Mouse (Mus musculus) urinary bladder, postnatal 4 days (tissue): Measurements from ENCODE around the gene Prkd3.

Experiments
- DNase-seq, 2 experiments: peaks; one replicate each; pipeline ENCODE4 v3.0.0; 2021 to 2022; ENCODE audit warnings: low spot score in 2 of 2

The Prkd3 gene

DNA sequence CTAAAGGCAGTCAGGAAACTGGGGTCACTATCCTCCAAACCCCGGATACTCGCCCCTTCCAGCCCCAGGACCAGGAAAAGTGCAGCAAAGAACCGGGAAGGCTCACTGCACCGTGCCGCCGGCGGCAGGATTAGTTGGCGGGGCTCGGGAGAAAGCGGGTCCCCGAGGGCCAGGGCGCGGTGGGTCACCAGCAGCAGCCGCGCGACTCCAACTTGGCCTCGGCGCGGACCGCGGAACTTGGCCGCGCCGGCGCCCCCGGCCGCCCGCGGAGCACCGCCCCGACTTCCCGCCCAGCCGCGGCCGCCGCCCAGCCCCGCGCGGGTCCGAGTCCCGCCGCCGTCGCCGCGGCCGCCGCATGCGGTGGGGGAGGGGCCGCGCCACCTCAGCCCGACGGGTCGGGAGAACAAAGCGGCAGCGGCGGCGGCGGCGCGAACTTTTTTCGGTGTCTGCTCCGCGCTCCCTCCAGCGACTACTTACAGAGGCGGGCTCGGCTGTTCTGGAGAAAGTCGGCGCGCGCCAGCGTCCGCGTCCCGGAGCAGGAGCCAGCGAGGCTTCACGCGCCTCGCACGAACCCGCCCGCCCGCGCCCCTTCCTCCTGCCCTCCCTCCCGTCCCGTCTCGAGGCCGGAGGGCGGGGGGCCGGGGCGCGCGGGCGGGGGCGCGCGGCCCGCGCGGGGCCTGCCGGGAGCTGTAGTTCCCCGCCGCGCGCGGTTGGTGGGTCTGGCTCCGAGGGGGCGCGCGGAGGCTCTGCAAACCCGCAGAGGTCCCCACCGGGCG is at the start of gene Prkd3:
Prkd3 (minus strand) TSS at position 609 of the 776 bp plus-strand sequence.
- DNase-seq, result peak; percentile 69

DNA sequence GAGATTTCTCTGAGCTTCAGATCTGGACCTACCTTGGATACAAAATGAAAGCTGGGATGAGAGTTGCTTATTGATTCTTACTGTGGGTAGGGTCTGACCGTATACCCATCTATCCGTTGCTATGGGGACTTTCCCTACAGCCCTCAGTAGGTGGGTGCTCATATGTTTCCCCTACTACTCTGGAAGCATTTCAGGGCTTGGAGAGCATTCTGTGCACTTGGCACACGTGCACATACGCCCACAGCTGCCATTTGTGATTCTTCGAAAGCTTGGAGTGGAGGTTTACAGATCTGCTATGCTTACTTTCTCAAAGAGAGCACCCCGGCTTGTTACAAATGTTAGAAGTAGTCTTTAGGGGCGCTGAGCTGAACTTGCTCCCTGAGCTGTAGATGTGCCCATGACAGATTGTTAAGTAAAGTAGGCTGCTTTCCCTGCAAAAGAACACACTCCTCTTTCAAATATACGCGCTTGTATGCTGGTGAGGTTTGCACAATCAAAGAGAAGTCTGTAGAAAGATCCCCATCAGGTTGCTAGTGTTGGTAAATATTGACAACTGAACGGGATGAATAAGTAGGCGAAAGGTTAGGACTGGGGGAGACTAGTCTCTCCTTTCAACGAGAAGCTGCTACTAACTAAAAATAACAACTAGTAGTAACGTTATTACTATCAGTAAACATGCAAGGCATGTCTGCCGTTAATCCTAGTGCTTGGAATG is 49.3 kb upstream of the Prkd3 start:
- DNase-seq, result no peak

DNA sequence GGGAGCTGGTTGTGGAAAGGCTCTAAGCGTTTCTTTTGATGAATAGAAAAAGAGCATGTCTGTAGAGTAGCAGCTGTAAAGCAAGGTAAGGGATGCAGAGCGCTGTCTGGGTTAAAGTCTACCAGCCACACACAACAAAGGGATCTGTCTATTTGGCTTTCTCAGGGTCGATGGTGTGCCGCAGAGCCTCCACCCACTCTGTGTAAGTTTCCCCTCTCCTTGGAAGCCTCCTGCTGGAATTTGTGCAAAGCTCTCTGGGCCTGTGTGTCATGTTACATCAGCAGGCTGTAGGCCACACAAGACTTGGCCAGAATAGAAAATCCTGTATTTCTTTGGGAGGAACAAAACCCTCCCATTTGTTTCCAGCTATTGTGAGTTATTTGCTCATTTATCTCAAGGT is 48.4 kb upstream of the Prkd3 start:
- DNase-seq, result peak in 1 of 2 experiments; percentile 37

DNA sequence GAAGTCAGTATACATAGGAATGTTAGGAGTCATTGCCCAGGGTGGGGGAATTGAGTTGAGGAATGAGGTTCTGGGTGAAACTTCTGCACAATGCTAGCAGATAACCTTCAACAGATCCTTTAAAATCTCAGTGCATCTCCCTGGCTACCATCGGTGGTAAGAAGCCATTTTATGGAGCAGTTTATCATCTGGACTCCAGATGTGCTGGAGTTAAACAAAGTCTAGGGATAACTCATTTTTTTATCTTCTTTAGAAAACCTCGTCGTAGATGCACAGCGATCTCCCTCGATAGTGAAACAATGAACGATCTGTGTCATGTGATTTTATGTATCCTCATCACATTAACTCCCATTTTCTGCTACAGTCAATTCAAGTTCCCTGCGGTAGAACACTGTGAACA is 48.0 kb upstream of the Prkd3 start:
- no peak for DNase-seq

DNA sequence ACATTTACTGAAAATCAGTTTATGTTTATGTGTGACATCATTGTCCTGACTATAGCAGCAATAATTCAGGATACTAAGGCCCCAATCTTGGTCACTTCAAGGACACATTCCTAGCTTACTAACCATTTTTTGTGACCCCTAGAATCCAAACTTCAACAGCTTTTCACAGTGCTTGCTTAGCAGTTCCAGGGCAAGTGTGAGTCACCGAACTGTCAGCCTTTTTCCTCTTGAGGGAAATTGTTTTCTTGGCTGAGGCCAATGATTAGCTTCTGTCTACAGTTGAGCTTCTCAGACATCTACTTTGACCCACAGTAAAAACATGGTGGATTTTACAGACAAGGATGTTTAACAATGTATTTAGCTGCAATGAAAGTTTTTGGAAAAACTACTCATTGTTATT is 43.6 kb upstream of the Prkd3 start:
- no peak for DNase-seq

DNA sequence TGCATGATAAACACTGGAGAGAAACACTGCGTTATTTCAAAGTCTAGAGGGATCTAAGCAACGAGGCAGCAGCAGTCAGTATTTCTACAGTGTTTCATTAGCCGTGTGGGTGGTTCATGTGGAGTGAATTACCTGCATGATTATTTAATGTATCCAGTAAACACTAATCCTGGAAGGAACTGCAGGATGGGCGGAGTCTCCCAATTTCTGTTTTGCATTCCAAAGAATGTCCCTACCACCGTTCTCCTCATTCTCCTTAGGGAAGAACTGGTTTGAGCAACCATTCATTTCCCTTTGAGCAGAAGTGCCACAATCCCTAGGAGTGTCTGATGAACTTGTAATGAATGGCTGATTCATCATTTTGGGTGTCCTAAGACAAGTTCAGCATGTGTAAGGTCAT is 39.6 kb upstream of the Prkd3 start:
- DNase-seq, result no peak

DNA sequence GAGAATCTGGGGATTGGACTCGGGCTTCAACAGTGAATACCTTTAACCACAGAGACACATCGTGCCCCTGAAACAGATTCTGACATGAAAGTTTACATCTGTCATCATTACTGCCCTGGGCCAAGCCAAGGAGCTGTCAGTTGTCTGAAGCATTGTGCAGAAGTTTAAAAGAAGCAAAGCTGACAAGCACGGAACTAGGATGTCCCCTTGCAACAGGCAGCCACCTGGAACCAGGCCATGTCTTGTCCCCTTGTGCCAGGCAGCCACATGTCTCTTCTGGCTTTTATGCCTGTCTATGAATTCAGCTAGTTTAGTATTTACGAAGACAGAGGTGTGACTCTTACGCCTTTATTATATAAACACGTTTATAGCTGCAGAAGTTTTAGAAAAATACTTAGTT is 37.7 kb upstream of the Prkd3 start:
- no peak for DNase-seq

DNA sequence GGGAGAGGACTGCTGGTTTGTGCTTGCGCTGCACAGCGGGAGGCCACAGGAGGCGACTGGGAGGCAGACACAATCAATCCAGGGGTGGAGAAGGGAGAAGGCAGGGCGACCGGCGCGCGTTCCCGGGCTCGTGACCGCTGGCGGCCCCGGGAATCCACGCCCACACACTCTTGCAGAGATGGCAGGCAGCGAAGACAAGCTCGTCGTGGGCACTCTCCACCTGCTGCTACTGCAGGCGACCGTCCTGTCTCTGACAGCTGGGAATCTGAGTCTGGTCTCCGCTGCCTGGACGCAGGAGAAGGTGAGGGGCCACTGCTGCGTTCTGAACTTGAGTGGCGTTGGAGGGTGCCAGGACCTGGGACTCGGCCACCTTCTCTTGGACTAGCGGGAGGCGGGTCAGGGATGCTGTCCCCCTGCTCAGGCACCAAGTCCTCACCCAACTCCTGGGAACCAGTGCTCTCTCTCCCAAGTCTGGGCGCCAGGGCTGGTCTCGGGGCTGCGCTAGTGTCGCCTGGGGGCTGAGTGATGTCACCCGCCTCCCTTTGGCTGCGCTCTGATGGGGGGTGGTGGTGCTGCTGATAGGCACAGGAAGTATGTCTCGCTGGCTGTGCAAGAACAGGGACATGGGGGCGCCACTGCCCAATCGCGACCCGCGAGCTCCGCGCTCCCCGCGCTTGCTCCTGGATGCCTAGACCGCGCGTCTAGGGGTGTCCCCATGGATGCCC is 31.6 kb upstream of the Prkd3 start:
- peak; percentile 60 to 71 for DNase-seq

DNA sequence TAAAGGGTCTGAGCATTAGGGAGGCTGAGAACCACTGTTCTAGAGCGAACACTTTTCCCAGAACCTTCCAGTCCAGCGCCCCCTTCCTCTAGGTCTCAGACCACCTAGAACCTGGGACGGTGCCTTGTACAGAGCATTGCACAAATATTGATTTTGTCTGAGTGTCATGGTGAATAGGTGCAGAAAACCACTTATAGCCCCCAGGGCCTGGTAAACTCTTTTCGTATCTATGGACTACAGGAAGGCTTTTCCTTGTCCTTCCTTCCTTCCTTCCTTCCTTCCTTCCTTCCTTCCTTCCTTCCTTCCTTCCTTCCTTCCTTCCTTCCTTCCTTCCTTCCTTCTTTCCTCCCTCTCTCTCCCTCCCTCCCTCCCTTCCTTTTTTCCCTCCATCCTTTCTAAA is 31.0 kb upstream of the Prkd3 start, which contains the start of gene Qpct:
Qpct (plus strand) TSS at position 301 of the 400 bp plus-strand sequence.
- no peak for DNase-seq

DNA sequence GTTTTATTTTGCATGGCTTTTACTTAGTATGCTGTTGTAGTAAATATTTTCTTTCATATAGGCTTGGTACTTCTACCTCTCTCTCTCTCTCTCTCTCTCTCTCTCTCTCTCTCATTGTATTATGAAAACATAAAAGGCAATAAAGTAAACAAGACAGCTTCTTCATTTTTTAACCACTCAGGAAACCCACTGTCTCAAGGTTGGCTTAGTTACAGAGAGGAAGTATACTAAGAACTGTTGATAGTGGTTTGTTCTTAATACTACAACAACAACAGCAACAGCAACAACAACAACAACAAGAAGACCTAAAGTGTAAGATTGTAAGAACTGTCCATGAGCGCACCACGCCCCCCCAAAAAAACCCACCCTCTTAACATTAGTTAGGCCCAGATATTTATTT is 23.1 kb upstream of the Prkd3 start:
- DNase-seq, result no peak

DNA sequence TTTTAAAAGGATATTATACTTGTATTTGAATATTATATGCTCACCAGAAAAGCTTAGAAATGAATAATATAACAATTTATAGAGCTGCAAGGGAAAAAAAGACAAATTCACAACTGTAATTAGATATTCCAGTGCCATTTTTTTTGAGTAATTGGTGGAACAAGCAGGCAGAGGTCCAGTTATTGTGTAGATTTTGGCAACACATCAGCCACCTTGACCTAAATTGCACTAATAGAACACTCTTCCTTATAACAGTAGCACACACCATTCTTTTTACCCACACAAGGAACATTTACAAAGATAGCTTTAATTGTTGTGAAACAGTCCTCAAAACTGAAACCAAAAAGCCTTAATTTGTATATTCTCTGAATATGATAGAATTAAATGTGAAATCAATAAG is 19.0 kb upstream of the Prkd3 start:
- DNase-seq, result no peak

DNA sequence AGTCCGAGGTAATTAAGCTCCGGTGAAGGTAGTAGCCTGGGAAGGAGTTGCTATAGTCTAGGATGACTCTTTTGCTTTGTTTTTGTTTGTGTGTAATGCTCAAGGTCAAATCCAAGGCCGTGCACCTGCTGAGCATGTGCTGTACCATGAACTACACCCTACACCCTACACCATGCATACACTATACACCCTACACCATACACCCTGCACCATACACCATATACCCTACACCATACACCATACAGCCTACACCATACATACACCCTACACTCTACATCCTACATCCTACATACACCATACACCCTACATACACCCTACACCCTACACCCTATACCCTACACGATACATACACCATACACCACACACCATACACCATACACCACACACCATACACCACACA is 12.2 kb upstream of the Prkd3 start:
- no peak for DNase-seq

DNA sequence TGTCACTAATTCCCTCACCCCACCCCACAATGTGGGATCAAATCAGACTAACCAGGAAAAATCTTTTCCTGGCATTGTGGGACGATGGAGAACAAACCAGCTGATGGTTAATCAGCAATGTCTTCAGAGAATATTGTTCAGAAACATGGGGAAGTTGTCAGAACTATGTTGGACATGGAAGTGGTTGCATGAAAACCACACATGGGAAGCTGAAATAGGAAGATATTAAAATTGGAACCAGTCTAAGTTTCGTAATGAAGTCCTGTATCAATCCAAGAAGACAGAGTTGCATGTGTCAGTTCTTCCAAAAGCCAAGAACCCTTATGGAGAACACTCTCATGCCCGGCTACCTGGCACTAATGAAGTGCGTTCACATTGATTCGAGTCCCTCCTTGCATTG is 11.0 kb upstream of the Prkd3 start:
- DNase-seq, result no peak

DNA sequence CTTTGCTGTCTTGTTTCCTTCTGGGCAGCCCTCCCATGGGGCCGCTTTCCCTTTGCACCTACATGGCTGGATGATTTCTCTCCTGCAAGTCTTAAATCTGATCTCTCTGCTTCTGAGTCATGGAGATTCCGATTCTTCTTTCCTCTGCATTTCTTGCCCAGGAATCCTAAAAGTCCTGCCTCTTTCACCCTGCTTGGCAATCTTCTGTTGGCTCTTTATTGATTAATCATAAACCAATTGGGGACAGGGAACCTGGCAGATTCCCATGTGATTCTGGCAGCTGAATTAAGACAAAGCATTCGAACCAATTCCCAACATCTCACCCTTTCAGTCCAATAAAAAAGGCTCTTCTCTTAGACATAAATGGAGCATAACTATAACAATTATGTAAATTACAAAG is 8.6 kb upstream of the Prkd3 start:
- no peak for DNase-seq

DNA sequence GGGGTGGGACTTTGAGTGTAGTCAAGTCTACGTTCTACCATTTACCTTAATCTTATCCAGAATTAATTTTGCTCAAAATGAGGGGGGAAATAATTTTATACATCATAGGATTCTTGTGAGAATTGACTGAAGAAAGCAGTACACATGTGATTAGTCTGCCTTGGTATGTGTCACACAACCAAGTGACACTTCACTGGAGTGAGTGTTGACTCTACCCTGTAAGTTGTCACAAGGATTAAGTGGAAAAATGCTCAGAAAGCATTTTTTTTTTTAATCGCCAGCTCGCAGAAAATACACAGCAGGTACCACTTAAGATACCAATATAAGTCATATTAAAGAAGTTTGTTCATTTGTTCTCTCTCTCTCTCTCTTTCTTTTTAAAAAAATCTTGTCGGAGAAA is 3.9 kb upstream of the Prkd3 start:
- DNase-seq, result no peak

DNA sequence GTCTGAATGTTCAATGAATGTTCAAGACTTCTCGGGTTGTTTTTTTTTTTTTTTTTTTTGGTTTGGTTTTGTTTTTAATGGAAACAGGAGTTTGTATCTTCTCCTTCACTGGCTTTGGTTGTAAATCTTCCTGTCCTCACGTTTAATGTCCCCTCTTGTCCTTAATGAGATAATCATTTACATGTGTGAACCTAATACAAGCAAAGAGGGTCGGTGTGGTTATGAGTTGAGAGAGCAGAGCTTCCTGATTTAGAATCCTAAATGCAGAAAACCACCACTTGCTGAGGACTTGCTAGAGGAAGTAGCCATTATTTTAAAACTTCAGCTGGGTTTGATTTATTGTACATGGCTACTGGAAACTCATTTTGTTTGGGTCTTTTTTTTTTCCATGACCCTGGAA is 2.1 kb upstream of the Prkd3 start:
- no peak for DNase-seq

DNA sequence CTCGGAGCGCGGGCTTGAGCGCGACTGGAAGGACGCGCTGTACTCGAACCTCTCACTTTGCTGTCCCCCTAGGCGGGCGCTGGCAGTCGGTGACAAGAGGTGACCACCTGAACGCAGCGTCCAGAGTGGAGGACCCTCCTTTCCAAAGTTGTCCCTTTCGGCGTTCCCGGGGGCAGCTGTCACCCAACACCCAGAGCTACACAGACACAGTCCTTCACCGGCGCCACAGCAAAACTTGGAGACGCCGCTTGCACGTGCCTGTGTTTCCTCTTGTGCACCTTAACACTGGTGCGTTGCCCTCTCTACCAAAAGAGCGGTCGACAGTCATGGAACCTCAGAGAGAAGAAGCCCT is 344 bp upstream of the Prkd3 start:
- DNase-seq, result no peak

DNA sequence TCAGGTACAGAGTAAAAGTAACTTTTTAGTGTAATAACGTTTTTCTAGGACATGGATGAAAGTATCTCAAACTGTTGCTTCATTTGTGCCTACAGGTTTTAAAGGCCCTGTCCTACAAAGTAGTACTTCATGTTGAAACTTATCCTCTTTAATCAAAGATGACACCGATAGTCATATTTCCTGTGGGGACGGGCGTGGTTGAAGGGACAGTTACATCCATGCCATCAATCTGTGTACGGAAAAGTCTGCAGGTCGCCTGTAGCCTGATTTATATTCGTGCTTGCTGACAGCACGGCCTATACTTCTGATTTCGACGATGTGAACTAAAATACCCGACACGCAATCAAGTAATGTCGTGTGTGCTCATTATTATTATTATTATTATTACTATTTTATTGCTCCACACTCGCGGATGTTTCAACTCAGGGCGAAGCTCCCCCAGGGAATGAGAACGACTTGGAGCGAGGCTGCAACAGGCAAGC is 849 bp downstream of the Prkd3 start:
- DNase-seq, result no peak

DNA sequence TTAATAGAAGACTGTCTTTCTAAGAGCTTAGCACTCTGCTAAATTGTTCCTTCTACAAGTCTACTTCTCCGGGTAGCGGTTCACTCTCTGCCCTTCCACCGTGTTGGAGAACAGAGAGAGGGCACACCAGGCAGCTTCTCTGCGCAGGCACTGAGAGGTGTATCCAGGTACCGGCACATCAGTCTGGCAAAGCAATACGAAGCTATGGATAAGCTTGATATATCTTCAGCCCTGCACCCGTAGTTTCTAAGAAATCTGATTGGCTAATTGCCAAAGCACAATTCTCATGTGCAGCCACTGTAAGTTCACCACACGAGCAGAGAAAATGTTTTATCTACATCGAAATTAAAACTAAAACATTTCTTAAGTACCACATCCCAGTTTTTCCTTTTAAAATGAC is 2.2 kb downstream of the Prkd3 start:
- no peak for DNase-seq

DNA sequence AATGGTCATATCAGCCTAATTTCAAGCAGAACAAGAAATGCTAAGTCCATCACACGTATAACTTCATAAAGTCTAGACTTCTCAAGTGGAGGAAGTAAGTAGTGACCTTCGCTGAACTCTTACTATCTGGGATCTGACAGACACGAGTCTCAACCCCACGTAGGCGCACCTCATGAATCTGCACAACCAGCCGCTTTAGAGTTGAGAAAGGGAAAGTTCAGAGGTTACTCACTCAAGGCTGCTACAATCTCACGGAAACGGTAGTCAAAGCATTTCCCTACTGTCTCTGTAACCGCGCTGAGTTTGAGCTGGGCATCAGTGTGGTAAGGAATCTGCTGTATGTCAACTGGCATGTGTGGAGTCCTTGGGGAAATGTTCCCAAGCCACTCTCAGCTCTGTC is 4.8 kb downstream of the Prkd3 start:
- DNase-seq, result no peak

DNA sequence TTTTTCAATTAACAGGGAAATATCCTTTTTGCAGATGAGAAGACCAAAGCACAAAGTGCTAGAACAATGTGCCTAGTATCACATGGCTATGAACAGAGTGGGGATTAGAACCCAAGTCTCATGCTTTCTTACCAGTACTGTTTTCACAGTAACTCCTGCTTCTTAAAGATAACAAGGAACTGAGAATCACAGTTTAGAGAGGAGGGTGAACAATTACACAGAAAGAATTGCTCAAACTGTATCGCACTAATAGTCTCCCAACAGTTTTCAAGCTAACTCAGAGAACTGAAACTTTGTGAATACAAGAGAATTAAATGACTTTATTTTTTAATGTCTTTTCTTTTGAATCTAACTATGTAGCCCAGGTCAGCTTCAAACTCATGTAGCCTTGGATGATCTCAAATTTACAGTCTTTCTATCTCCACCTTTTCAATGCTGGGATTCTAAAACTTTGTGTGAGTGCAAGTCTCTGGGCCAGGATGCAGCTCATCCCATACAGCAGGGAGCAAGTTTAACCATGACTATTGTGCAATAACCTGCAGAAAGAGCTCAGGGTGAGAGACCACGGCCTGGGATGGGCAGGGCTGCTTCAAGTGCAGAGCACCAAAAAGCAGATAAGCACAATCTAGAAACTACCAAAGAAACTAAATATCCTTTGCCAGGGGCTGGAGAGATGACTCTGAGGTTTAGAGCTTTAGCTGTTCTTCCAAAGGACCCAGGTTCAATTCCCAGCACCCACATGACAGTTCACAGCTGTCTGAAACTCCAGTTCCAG is 5.5 kb downstream of the Prkd3 start:
- no peak for DNase-seq

DNA sequence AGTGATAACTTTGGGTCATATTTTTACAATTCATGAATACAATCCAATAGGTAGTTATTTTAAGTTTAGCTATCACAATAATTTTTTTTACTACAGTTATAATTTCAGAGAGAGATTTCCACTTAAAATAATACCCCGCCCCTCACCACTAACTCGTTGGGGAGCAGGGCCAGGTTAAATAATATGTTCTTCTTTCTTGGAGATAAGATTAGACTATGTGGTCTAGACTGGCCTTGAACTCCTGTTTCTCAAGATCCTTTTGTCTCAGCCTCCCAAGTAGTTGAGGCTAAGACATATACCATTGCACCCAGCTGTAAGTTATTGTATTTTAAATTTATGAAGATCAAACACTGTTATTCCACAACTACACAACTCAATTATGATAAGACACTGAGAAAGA is 7.0 kb downstream of the Prkd3 start:
- DNase-seq, result no peak
